Mouse (Mus musculus): ENCODE results near the gene Pdlim4.

DNA sequence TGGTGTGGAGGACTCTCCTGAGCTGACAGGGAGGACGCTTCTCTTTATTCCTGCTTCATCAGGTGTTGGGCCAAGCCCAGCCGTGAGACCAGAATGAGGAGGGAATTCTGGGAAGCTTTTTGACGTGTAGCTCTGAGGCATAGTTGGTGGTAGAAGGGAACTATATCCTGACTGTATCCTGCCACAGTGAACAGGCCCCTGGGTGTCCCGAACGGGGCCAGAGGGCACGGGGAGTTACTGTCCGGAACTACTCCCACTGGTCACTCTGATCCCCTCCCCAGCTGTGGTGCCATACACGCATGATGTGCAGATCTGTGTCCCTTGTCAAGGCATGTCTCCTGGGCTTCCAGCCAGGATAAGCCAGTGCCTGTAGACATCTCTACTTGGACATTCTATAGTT is 46.5 kb upstream of the Pdlim4 start:
- TF ChIP-seq POLR2A (IDR thresholded peaks at IDR 0.05; ENCODE audit: low read depth, low read length) (no peak), CTCF (IDR thresholded peaks at IDR 0.05; ENCODE audit: extremely low read depth, insufficient read depth, insufficient read length, insufficient replicate concordance) (no peak)

All from spleen, adult 2 months (tissue).